Mouse (Mus musculus) large intestine, adult 2 months (tissue): Measurements from ENCODE around the gene Nr6a1. TPM values are rescaled to one million over a fixed set of nuclear protein-coding genes. Genes with fewer than 3 reads are reported as not detected.

Experiments
- DNase-seq: peaks from one replicate; pipeline ENCODE4 v3.0.0-alpha.2; 2012; ENCODE audit warnings: low read depth, low spot score
- WGBS: fragments of 180-500 bp; shearing (Covaris S2); methylation state at CpG from one replicate; pipeline ENCODE4 v1.1.7; 2018; 5-methylcytosine and 5-hydroxymethylcytosine counted together
- polyA plus RNA-seq: library from polyadenylated mRNA; depleted of rRNA; stranded (reverse); fragments of >200 nt; gene quantifications from 2 replicates; pipeline ENCODE4 v1.2.3, GENCODE M21; 2012

The Nr6a1 gene
- polyA plus RNA-seq, 1 experiment: 5.2 TPM

DNA sequence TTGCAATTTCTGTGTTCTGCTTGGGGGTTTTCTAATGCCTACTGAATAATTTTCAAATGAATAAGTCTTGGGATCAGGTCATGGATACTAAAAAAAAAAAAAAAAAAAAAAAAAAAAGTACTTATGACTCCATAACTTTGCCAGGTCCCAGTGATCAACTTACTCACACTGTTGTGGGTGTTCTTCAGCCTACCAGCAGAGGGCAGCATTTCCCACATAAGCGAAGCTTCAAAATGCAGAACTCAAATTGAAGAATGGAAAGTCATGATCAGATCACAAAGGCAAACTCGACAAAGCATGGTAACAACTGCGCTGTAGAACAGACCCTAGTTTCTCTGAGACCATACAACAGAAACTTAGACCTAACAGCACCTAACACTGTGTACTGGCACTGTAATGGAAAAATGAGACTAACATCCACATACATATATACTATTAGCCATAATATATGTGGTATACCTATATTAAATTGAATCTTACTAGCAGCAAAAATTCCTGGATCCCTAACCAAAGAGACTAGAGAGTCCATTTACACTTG lies 130.3 kb downstream of the Nr6a1 start:
- peak; percentile 35 for DNase-seq
- WGBS: 10% methylated on average over 3 of the region's 3 CpGs

DNA sequence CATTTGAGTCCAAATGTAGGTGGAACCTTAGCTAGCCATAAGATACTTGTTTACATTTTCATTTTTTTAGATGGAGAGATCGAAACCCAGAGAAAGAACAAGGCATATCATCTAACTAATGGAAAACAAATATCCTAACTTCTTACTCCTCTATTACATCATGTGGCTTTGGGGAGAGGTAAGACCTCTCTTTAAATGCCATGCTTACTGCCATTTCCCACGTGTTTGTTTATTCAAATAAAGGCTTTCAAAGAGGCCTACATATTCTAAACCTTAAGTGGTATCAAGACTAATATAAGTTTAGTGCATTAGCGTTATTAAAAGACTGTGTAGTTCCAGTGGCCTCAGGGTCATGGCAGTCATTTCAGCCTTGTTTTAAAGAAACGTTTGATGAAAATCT lies 140.2 kb downstream of the Nr6a1 start:
- WGBS: 67% methylated on average over 4 of the region's 4 CpGs
- no peak for DNase-seq

DNA sequence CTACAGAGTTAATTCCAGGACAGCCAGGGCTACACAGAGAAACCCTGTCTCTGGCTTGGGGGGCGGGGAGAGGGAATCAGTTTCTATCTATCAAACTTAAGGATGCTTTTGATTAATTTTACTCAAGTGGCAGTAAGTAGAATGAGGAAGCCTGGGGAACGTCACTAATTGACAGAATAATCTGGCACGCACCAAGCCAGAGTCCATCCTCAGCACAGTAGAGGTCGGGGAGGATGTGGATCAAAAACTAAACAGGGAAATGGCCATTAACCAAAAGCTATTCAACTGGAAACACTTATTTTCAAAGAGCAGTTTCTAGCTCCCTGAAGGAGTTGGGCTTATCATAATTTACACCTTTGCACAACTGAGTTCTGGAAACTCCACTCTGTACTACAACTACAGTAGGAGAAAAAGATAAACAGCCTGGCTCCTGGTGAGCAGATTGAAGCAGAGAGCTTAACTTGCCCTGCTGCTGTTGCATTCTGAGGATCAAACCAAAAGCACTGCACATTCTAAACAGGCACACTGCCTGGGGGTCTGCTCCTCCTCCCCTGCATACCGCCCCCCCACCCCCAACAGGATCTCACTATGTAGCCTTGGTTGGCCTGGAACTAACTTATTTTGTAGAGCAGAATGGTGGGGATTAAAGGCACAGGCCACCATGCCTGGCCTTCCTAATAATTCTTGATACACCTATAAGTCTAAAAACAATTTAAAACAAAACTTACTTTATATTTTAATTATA lies 141.1 kb downstream of the Nr6a1 start:
- no peak for DNase-seq
- WGBS: 69% methylated on average over 5 of the region's 5 CpGs

DNA sequence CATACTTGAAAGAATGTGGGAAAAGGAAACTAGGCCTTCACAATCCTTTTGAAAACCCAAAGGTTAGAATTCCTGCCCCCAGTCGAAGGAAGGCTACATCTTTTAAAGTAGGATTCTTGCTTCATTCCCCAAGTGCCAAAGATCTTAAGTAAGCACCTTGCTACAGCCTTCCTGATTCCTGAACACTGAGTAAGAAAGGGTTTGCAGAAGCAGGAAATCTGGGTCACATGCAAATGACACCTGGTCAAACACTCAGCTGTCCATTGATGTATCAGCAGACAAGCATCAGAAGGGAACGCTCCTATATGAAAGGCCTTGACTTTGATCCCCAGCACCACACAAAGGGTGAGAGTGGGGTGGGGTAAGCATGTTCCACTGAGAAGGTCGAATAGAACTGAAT lies 142.4 kb downstream of the Nr6a1 start:
- 43% methylated on average over 3 of the region's 3 CpGs for WGBS
- DNase-seq: no peak

DNA sequence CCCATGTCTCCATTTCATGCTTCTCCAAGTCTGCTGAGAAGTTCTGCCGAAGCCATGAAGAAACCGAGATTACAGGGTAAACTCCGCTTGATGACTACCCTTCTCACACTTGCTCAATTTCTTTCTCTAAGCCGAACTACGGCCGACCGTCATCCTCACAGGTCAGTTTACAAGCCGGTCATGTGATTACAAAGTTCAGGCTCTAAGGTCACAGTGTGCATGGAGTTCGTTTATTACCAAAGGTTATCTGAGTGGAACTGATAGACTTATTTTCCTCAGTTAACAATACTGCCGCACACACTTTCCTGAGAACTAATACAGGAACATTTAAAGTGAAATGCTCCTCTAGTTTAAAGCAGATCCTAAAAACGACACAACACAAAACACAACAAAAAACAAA lies 143.1 kb downstream of the Nr6a1 start:
- WGBS: 36% methylated on average over 11 of the region's 11 CpGs
- DNase-seq: peak; percentile 46

DNA sequence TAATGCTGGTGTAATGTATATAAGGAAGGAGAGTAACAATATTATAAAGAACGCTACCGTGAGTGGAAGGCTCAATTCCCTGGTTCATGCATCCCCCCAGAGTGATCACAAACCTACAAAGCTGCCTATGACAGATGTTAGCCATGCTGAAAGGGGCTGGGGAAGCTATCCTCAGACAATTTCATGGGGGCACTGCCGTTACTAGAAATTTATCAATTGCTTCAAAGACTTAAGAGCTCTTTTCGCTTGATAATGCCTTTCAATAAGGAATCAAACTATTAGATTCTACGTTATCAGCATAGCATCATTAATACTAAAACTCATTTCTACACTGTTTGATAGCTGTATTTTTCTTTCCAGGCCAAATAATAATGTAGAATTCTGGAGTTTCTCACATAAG lies 144.1 kb downstream of the Nr6a1 start:
- DNase-seq: no peak
- WGBS: 87% methylated on average over 5 of the region's 5 CpGs

DNA sequence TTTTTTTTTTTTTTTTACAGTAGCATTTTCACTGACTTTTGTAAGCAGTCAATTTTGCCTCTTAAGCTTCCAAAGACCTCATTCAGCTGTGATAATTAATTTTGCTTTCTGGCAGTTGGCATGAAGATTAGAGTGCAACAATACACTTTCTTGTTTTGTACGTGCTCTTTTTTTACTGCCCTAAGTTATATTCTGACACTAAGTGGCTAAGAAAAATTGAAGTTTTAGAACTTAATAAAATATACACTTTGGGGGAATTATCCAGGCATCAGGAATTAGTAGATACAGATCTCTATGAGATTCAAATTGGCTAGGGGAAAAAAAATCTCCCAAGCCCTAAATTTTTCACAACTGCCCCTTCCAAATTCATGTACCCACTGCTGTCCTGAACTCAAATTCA lies 144.8 kb downstream of the Nr6a1 start:
- 64% methylated on average over 1 of the region's 1 CpGs for WGBS
- no peak for DNase-seq

DNA sequence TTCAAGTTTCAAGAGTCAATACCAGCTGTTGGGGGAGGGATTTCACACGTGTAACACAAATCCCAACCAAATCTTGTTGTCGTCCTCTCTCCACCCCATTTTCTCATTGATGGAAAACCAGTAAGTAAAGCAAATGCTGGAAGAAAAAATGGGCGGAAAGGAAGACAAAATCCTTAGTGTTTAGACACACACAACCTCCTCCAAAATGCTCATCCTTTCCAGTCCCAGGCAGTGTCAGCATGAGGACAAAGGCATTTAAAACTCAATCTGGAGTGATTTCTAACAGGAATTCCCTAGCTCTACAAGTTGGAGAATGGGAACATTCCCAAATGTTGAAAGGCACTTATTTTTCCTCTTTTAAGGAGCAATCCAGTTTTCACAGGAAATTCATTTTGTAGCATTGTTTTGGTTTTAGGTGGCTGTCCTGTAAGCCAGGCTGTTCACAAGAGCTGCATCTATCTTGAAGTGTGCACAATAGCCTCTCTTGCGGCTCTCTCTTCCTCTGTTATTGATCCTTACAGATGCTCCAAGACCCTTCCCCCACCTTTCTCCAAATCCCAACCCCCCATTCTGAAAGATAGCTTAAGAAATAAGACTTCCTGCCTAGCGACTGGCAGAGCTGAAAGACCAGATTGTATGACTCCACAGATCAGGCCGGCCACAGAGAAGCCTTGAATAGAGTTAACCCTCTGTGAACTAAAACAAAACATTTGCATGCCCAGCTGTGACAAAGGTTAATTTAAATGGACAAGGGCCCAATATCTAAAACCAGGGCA lies 145.4 kb downstream of the Nr6a1 start:
- 60% methylated on average over 6 of the region's 6 CpGs for WGBS
- DNase-seq: no peak

DNA sequence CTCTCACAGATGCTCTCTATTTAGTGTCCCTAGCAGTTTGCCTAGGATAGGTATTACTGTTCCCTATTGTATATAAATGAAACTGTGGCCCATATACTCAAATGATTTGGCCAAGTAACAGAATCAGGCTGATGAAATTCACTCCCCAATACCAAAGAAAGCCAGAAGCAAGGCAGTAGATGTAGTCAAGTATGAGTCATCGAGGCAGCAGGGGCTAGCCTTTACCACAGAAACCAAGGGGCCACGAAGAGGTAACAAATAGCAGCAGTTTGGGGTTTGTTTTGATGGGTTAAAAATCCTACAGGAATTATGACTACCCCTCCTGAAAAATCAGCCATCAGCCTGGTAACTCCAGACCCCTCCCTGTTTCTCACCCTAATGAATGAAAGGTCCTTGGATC lies 147.5 kb downstream of the Nr6a1 start:
- WGBS: 65% methylated on average over 2 of the region's 2 CpGs

DNA sequence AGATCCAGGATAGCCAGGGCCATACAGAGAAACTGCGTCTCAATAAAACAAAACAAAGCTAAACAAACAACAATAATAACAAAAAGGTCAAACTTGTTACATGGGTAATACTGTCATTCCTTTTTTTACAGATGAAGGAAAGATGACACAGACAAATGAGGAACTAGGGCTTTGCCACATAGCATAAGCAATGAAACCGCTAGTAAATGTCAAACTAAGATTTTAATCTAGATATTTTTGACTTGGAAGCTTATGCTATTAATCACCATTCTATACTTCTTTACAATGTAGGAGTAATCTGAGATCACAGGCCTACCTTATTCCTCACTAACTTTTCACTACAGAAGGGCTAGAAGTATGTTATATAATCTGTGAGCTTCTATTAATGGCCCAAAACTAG lies 150.2 kb downstream of the Nr6a1 start:
- WGBS: 85% methylated on average over 2 of the region's 2 CpGs
- no peak for DNase-seq

More for the DNA sequence above, 147.5 kb downstream of the Nr6a1 start:
- no peak for DNase-seq

DNA sequence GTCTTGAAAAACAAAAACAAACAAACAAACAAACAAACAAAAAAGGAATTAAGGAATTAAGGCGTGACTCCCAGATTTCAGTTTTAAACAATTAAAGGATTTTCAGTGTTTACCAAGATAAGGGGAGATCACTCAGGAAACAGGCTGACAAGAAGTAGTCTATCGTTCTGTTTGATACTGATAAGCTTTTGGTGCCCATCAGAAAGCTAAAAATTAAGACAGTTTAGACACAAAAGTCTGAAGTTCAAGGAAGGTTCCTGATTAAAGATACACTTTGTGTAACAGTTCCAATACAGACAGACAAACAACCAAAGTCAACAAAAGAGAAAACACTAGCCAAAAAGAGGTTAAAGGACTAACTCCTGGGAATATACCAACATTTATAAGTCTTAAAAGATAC lies 152.6 kb downstream of the Nr6a1 start:
- 81% methylated on average over 2 of the region's 2 CpGs for WGBS
- DNase-seq: no peak

DNA sequence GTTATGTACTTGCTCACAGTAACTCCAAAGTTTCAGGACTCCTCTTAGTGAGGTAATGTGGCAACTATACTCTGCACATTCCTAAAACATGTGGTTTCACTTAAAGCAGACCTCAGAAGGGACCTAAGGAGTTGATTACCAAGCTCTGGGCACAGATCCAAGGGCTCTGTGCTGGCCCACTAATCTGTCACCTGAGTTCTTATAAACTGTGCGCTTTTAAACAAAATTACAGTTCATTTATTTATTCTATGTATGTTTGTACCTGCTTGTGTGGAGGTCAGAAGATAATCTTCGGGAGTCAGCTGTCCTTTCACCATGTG lies 156.1 kb downstream of the Nr6a1 start:
- WGBS: 30% methylated on average over 2 of the region's 2 CpGs
- DNase-seq: no peak

DNA sequence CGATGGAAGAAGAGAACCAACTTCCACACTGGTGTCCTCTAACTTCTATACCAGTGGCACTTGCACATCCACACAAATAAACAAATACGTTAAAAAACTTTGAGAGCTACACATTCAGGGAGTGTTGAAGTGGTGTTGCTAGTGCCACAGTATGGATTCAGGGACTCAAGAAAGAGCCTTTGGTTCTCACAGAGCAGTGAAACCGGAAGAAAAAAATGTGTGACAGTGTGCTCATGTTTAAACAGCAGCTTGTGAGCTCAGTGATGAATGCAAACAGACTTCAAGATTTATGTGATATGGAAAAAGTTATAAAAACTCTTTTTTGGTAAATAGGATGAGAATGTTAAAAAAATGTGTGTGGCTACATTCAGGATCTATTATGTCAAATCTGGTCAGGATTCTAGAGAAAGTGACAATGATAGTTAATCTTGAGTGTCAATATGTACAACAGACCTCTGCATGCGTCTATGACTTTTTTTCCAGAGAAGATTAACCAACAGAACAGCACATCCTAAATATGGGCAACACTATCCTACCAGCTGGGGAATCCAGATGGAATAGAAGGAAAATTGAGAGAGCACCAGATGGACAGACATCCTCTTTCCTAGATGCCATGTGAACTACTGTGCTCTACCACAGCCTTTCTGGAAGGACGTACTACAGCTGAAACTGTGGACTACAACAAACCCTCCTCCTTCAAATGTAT lies 156.6 kb downstream of the Nr6a1 start:
- WGBS: 72% methylated on average over 5 of the region's 5 CpGs
- DNase-seq: no peak

DNA sequence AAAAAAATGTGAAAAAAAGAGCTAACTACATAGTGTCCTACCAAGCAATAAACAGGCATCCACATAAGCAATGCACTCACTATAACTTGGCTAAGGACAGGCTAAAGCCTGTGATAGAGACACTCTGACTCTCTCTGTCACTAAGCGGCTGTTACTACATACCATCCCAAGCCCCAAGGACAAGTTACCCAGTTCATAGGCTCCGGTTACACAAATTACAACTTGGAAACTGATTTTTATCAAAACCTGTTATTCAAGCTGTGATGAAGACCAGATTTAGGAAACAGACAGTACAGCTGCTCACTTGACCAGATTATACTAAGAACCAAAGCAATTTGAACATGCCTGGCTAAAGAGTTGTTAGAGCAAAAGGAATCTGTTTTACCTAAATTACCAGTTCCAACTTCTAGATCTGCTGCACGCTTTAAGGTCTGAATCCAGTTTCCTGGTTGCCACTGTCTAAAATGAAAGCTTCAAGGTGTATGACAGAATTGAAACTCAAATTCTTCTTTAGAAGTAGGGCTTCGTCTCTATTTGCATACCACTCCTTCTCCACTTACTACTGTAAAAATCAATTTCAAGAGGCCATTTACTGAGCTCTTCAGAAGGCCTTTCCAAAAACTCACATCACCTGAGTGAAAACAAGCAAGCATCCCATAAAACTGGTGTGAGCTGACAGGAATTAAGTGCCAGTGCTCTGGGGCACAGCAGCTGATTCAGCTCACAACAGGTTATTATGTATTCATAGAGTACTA lies 160.1 kb downstream of the Nr6a1 start:
- DNase-seq: no peak
- WGBS: 82% methylated on average over 4 of the region's 4 CpGs

DNA sequence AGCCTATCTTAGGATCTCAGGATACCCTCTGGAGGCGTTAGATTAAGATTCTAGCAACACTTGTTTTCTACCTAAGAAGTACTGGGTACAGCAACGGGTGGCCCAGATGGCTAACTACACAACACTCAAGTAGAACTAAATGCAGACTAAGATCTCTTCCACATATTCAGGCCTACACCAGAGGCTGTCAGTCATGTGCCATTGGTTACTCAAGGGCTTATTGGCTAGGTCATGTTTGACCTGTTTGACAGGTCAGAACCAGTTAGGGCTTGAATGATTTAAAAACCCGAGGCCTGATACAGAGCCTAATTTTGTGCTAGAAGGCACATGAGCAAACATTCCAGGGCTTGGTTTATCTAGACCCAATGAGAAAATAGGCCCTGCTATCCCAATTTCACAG lies 187.6 kb downstream of the Nr6a1 start:
- DNase-seq: no peak
- WGBS: 58% methylated on average over 3 of the region's 3 CpGs

DNA sequence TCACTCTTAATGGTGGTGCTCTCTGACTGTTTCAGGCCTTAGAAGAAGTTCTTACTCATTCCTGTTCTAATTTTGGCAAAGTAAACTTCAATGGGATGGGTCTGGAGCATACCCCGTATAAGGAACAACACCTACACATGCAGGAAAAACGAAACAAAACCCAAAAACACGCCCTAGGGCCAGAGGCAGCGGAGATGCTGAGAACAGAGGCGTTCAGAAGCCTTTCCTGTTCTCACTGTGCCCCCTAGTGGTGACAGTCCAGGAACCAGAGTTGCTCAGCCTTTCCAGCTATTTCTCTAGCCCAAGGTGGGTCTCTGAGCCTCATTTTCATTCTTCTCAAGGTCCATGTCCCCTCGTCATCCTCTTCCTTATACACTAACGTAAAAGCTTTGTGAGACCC lies 188.1 kb downstream of the Nr6a1 start:
- peak; percentile 19 for DNase-seq
- 19% methylated on average over 7 of the region's 7 CpGs for WGBS

DNA sequence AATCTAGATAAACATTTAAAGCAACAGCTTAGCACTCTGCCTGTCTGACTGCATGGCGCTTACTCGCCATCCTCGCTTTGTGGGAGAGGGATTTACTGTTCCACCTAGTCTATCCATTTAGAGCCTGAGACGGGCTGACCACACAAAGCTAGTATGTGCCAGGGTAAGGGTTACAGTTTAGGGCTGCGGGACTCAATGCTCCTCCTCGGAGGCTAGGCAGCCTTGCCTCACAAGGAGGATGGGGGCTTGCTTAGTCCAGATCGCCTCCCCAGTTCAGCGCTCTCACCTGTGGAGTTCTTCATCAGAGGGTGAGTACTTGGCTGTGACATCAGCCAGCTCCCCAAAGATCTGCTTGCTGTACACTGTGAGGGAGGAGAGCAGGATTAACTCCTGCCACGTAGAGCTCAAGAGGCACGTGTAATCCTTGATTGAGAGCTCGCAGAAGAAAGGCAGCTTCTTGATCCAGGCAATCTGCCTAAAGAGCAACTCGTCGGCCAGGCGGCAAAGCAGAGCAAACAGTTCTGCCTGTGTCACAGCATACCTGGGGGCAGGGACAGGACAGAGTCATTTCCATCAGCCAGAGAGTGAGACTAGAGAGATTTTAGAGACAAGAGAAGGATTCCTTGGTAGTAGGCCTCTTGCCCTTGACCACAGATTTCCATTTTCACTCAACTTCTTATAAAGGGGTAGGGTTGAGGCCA lies 188.7 kb downstream of the Nr6a1 start:
- DNase-seq: no peak
- 90% methylated on average over 14 of the region's 14 CpGs for WGBS

DNA sequence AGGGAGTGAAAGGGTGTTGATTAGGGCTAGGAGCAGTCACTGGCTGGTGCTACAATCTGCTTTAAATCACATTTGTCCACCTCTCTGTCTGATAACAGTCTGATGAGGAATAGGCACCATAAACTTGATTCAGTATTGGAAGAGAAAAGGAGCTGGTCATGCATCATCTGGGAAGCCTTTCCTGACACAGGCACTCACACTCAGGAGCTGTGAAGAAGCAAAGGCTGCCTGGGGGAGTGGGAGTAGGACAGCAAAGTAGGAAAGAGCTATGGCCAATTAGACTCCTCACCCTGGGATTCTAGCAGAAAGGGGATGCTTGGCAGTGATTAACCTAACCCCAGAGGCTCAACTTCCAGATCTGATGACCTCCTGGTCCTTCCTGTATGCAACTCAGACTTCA lies 191.7 kb downstream of the Nr6a1 start:
- no peak for DNase-seq

DNA sequence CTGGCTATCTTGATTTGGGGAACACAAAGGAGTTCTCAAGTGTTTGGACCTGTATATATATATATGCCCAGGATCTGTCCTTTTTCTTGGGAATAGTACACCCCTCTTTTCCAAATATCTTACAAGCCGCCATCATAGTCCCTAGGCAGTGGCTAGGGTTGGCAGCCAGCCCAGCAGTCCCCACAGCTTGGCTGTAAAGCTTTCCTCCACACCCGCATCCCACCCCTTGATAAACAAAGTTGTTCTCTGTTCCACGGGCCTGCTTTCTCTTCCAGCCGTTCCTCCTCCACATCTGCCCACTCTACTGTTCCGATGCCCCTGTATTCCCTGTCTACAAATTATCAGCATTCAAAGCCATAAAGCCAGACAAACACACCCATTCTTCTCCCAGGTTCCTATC lies 192.8 kb downstream of the Nr6a1 start:
- 30% methylated on average over 5 of the region's 5 CpGs for WGBS
- DNase-seq: no peak
